Mouse (Mus musculus) mouse trophoblast stem cell (cell line): ENCODE measurements around the gene Hcn3.
"Not testable (repeated sequence)": the region's sequence is repeated elsewhere in the genome, so short reads cannot be mapped to it uniquely, and the experiment has no call there.

ENCODE experiments used
- in situ Hi-C, 2 experiments: fragments of 300-500 bp; cut with MseI, MboI; formaldehyde crosslinking; loops; 2 replicates in 1 of 2; 3 replicates in 1 of 2; pipeline ENCODE4 v1.15.1; 2025

Hcn3 gene

DNA sequence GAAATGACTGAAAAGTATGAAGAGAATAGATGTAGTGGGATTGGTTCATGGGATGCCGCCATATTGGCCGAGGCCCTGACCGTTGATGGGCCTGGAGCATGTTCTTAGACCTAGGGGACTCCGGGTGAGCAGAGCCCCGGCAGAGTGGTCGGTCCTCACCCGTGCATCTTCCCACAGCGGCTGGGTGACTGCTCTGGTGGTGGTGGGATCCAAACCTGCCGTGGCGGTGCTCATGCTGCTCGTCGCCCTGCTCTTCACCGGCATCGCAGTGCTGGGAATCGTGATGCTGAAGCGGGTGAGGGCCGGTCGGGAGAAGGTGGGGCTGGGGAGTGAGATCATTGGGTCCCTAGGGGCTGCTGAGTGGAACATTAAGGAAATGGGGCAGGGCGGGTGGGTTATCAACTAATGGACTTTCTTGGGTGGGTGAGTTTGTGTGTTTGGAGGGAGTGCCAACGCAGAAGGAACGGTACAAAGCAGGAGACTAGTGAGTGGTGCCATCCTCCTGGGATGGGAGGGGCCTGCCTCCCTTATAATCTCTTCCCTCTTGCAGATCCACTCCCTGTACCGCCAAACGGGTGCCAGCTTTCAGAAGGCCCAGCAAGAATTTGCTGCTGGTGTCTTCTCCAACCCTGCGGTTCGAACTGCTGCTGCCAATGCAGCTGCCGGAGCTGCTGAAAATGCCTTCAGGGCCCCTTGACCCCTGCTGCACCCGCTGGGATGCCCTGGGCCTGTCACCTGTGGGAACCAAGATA, 21.9 kb upstream of the Hcn3 start:
- in situ Hi-C loops = no loop called here

DNA sequence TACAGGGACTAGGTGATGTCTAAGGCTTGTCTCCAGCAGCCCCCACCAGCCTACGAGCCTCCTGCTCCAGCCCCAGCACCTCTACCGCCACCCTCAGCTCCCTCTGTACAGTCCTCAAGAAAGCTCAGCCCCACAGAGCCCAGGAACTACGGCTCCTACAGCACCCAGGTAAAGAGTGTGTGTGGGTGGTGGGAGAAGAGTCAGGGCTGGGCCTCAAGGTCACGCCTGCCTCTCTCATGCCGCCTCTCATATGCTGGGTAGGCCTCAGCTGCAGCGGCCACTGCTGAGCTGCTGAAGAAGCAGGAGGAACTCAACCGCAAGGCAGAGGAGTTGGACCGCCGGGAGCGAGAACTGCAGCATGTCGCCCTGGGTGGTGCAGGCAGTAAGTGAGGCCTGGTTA, 19.1 kb upstream of the Hcn3 start:
- in situ Hi-C loops = no loop called here

- in situ Hi-C loops = no loop called here
These were observed 18.1 kb upstream of the Hcn3 start for GRCm38 (mm10) chr3:89178107-89178385.

GRCm38 (mm10) chr3:89177242-89178106, 17.5 kb upstream of the Hcn3 start, which contains the start of gene Scamp3:
TSS of gene Scamp3 (plus strand) at chr3:89177473.
- in situ Hi-C loops = no loop called here

- in situ Hi-C loops = no loop called here
These were observed 16.4 kb upstream of the Hcn3 start for GRCm38 (mm10) chr3:89176421-89176820.

- in situ Hi-C loops = no loop called here
These were observed 15.5 kb upstream of the Hcn3 start for GRCm38 (mm10) chr3:89175544-89175943.

DNA sequence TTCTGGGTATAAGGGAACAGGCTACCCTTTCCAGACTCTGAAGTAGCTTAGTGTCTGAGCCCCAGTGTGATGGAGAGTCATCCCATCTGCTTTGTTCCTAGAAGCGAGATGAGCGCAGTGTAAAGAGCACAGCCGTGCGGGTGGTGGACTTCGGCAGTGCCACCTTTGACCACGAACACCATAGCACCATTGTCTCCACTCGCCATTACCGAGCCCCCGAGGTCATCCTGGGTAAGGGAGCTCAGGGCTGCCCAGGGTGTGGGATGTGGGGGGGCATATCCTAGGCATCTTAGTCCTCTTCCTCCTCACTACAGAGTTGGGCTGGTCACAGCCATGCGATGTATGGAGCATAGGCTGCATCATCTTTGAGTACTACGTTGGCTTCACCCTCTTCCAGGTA, 14.8 kb upstream of the Hcn3 start:
- in situ Hi-C loops = no loop called here

- in situ Hi-C loops = no loop called here
These were observed 6.9 kb upstream of the Hcn3 start for GRCm38 (mm10) chr3:89166945-89167344.

DNA sequence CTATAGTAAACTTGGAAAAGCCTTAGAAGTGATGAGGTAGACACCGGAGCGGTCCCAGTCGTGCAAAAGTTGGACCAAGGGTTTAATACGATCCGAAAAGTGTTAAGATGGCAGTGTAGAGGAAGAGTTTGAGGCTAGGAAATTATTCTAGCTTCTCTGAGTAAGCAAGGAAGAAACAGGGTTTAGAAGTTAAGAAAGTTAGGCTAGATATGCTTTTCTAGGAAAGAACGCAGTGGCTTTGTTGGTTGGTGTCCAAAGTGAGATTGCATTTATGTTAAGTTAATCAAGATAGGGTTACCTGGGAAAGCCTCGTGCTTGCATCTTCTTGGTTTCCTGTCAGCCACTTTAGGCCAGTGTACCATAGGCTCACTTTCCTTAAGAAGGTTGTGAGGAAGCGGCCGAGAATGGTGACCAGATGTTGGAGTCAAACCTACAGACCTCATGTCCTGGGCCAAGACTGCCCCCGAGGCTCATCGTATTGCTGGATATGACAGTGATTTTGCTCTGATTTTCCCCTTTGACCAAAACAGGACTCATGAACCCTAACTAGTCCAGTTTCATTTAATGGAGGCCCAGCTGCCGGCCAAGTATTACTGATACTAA, 5.4 kb upstream of the Hcn3 start:
- in situ Hi-C loops = no loop called here

DNA sequence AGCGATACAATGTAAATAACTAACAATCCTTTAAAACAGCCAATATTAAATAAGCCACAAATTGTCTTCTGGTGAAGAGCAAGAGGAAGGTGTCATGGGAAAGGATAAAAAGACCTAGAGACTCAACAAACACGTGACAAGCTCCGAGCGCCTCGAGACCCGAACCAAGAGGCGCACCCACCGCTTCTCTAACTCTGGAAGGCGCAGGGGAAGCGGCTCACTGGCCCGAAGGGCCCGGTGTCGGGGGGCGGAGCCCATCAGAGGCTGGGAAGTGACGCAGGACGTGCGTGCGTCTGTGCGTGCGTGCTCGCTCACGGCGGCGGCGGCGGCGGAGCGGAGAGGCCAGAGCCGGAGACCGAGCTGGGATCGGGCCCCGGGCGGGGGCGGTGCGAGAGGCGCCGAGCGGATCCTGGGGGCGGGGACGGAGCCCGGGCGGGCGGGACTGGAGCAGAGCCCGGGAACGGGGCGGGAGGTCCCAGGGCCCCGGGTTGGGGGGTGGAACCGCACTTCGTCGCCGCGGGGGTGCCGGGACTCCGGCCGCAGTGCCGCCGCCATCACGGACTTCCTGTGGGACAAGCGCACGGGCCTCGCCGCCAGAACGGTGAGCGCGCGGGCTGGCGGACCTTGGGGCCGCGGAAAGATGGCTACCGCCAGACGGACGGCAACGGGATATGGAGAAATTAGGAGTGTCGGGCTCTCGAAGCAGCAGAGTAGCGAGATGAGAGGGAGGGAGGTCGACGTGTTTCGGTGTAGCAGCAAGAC, 4.7 kb upstream of the Hcn3 start, which contains the start of gene Clk2:
TSS of gene Clk2 (plus strand) at position 290 of the 762 bp plus-strand sequence.
- in situ Hi-C loops = no loop called here

DNA sequence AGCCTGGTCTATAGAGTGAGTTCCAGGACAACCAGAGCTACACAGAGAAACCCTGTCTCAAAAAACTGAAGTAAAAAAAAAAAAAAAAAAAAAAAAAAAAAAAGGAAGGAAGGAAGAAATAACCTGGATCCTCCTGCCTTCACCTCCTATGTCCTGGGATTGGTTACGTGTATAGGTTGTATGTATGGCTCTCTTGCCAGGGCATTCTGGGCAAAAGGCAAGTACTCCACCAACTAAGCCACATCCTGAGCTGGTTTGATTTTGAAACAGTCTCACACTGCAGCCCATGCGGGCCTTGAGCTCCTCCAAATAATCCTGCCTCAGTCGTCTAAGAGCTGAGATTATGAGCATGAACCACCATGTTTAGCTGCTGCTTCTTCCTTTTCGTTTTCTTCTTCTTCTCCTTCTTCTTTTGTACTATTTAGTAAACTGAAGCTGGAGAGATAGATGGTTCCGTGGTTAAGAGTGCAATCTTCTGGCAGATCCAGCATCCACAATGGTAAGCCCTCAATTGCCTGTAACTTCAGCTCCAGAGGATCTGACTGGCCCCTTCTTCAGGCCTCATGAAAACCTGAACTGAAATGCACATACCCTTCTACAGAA, 3.7 kb upstream of the Hcn3 start:
- in situ Hi-C loops = no loop called here

DNA sequence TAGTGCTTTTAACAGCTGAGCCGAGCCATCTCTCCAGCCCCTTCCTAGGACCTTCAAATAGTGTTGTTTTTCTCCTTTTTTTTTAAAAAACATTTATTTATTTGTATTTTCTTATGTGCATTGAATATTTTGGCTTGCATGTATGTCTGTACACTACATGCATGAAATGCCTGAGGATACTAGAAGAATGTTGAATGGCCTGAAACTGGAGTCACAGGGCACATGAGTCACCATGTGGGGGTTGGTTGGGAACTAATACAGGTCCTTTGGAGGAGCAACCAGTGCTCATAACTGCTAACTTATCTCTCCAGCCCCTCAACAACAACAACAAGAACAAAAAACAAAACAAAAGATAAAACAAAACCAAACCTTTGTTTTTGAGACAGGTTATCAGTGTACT, 3.1 kb upstream of the Hcn3 start:
- in situ Hi-C loops = no loop called here

DNA sequence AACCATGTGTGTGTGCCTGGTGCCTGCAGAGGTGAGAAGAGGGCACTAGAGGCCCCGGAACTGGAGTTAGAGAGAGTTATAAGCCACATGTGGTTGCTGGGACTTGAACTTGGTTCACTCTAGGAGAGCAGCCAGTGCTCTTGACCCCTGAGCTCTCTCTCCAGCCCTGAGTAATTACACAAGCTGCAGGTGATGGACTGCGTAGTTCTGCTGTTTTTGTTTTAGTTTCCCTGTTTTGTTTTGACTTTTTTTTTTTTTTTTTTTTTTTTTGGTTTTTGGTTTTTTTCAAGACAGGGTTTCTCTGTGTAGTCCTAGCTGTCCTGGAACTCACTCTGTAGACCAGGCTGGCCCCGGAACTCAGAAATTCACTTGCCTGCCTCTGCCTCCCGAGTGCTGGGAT, 1.8 kb upstream of the Hcn3 start:
- in situ Hi-C loops = no loop called here

DNA sequence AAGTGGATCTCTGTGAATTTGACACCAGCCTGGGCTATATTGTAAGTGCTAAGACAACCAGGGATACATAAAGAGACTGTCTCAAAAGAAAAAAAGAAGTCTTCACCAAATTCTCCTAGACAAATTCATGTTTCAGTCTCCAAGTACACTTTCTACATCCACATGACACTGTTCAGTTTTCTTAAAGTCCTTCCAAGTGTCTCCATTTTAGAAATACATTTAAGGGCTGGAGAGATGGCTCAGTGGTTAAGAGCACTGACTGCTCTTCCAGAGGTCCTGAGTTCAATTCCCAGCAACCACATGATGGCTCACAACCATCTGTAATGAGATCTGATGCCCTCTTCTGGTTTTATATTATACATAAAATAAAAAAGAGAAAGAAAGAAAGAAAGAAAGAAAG, 1.2 kb upstream of the Hcn3 start:
- in situ Hi-C loops = not testable (repeated sequence)

GRCm38 (mm10) chr3:89159211-89159610, 785 bp downstream of the Hcn3 start:
- in situ Hi-C loops = loop anchor here (5.0 kb wide), 2 partner anchors 37 to 42 kb away; no protein-coding TSS in a partner anchor

DNA sequence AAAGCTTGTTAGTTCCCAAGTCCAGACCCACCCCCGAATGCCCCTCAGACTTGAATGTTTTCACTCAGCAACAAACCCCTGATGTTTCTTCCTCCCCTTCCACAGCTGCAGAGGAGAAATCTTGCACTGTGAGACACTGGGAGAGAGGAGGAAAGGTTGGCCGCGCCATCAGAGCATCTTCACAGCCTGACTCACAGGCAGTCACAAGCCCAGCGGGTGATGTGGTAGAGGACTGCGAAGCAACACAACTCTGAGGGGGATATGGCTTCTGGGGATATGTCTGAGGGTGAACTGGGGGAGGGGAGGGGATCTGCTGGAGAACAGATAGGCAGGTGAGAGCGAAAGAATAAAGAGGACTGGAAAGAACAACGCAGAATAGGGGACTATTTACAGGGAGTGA, 1.3 kb downstream of the Hcn3 start:
- in situ Hi-C loops = loop anchor here (5.0 kb wide), 2 partner anchors 36 to 41 kb away; no protein-coding TSS in a partner anchor

DNA sequence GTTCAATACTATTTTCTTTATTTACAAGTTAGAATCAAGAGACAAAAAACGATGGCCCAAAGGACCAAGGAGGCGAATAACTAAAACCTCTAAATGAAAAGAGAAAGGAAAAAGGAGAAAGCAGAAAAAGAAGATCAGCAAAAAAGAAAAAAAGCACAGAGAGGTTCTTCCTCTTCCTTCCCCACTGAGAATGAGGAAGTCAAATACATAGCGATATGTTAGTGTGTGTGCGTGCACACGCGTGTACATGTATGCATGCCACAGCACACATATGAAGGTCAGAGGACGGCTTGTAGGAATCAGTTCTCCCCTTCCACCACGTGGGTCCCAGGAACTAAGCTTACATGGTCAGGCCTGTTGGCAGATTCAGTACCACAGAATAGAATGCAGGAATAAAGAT, 3.0 kb downstream of the Hcn3 start:
- in situ Hi-C loops = loop anchor here (5.0 kb wide), 2 partner anchors 35 to 40 kb away; no protein-coding TSS in a partner anchor

GRCm38 (mm10) chr3:89152084-89152835, 7.7 kb downstream of the Hcn3 start:
- in situ Hi-C loops = no loop called here

GRCm38 (mm10) chr3:89148567-89148966, 11.4 kb downstream of the Hcn3 start:
- in situ Hi-C loops = no loop called here

DNA sequence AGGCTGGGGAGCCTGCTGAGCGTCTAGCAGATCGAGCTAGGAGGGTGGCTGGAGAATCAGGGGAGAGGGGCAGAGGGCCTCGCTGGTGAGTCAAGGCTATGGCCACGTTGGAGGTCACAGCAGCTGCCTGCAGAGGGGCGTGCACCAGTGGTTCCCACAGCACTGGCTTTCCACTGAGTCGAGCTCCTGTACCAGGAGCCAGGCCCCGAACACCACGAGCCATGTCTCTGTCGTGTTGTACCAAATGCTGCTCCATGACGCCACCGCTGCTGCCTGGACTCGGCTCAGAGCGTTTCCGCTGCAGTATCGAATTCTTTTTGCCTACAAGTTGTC, 12.1 kb downstream of the Hcn3 start:
- in situ Hi-C loops = no loop called here
